Mouse (Mus musculus) liver, adult 2 months (tissue): ENCODE results near the gene Runx2.

ENCODE experiments used
- CTCF ChIP-seq: fragments of 200-500 bp; IDR thresholded peaks from 2 replicates; pipeline ENCODE4 v1.5.1; 2011; ENCODE audit warnings: low read depth, low read length, control low read depth
- POLR2A ChIP-seq: fragments of 200-500 bp; IDR thresholded peaks from 2 replicates; pipeline ENCODE4 v1.6.1; 2011; ENCODE audit warnings: low read length, control low read depth; ENCODE audit not compliant: insufficient read depth; ENCODE audit errors: extremely low read depth

- TF ChIP-seq CTCF (no peak), POLR2A (no peak)
These were observed 47.6 kb downstream of the Runx2 start for GRCm38 (mm10) chr17:44766975-44767374.
